Mouse (Mus musculus) neural tube, embryonic 13.5 days (tissue): ENCODE results near the gene Espn. TPM values are rescaled to one million over a fixed set of nuclear protein-coding genes. Genes with fewer than 3 reads are reported as not detected.

Source experiments
- ATAC-seq: fragments of 200-750 bp; cut with Nextera tagmentation; 2 replicates; pipeline ENCODE4 v1.8.0; 2017; ENCODE audit warnings: low read depth, mild to moderate bottlenecking, moderate TSS enrichment, moderate library complexity
- H3K27ac ChIP-seq: fragments of 300-500 bp; sonication (generic); replicated peaks from 2 replicates; pipeline ENCODE4 v1.5.1; 2015; ENCODE audit warnings: moderate library complexity, mild to moderate bottlenecking, inconsistent platforms
- H3K27me3 ChIP-seq: fragments of 300-500 bp; sonication (generic); 2 replicates; pipeline ENCODE4 v1.6.1; 2015; ENCODE audit warnings: mild to moderate bottlenecking, inconsistent platforms
- H3K36me3 ChIP-seq: fragments of 300-500 bp; sonication (generic); 2 replicates; pipeline ENCODE4 v1.6.1; 2015; ENCODE audit warnings: mild to moderate bottlenecking, inconsistent platforms
- H3K4me1 ChIP-seq: fragments of 300-500 bp; sonication (generic); replicated peaks from 2 replicates; pipeline ENCODE4 v1.6.1; 2015; ENCODE audit warnings: inconsistent platforms
- H3K4me2 ChIP-seq: fragments of 300-500 bp; sonication (generic); 2 replicates; pipeline ENCODE4 v1.6.1; 2015; ENCODE audit warnings: inconsistent platforms, mild to moderate bottlenecking, moderate library complexity
- H3K4me3 ChIP-seq: fragments of 300-500 bp; sonication (generic); 2 replicates; pipeline ENCODE4 v1.5.1; 2015; ENCODE audit warnings: mild to moderate bottlenecking, inconsistent platforms
- H3K9ac ChIP-seq: fragments of 300-500 bp; sonication (generic); 2 replicates; pipeline ENCODE4 v1.6.1; 2015; ENCODE audit warnings: moderate library complexity, mild to moderate bottlenecking, inconsistent platforms
- H3K9me3 ChIP-seq: fragments of 300-500 bp; sonication (generic); 2 replicates; pipeline ENCODE4 v1.6.1; 2016; ENCODE audit warnings: inconsistent platforms
- WGBS: fragments of 180-500 bp; shearing (Covaris S2); methylation state at CpG from one replicate; pipeline ENCODE4 v1.1.7; 2015; 5-methylcytosine and 5-hydroxymethylcytosine counted together
- polyA plus RNA-seq: library from polyadenylated mRNA; unstranded; fragments of >200 nt; fragmentation: Nextera tagmentation; extraction: Ambion mirVana; gene quantifications from 2 replicates; pipeline ENCODE4 v1.2.1, GENCODE M21; 2015

The Espn gene
- polyA plus RNA-seq, 1 experiment from 2014 or later, result 0.21 TPM

- ATAC-seq, result no peak
- Histone ChIP-seq H3K9me3 (no peaks in the 10 kb centered on the region), H3K4me3 (no peak overlapping the region), H3K27ac (no peak overlapping the region), H3K36me3 (peaks cover 45% of the 10 kb centered on the region), H3K9ac (no peak overlapping the region), H3K4me1 (peaks cover 32% of the 10 kb centered on the region), H3K4me2 (no peak overlapping the region), H3K27me3 (peaks cover 47% of the 10 kb centered on the region)
- WGBS, result 88% methylated on average over 9 of the region's 9 CpGs
Measured at GRCm38 (mm10) chr4:152112329-152112728, 39.8 kb downstream of the Espn start.

GRCm38 (mm10) chr4:152110689-152111088, 41.5 kb downstream of the Espn start:
- 85% methylated on average over 4 of the region's 4 CpGs for WGBS
- Histone ChIP-seq H3K4me1 (peaks cover 28% of the 10 kb centered on the region), H3K4me2 (no peak overlapping the region), H3K9me3 (no peaks in the 10 kb centered on the region), H3K4me3 (no peak overlapping the region), H3K27me3 (peaks cover 37% of the 10 kb centered on the region), H3K36me3 (peaks cover 50% of the 10 kb centered on the region), H3K27ac (no peak overlapping the region), H3K9ac (no peak overlapping the region)
- no peak for ATAC-seq

GRCm38 (mm10) chr4:152109509-152109908, 42.7 kb downstream of the Espn start:
- 84% methylated on average over 3 of the region's 3 CpGs for WGBS
- ATAC-seq, result no peak
- no peak overlapping the region for H3K9ac ChIP-seq

GRCm38 (mm10) chr4:152108673-152109072, 43.5 kb downstream of the Espn start:
- peaks cover 22% of the 10 kb centered on the region for H3K4me1 ChIP-seq
- H3K36me3 ChIP-seq, result peaks cover 44% of the 10 kb centered on the region
- no peaks in the 10 kb centered on the region for H3K9me3 ChIP-seq
- H3K27ac ChIP-seq, result no peak overlapping the region
- peaks cover 17% of the 10 kb centered on the region for H3K27me3 ChIP-seq
- peak overlapping the region; percentile 68 for H3K4me2 ChIP-seq
- 81% methylated on average over 5 of the region's 5 CpGs for WGBS
- peak overlapping the region; percentile 36; the same call in 1 of the 2 replicates for H3K4me3 ChIP-seq
- 0 out of 2 replicates have a peak, but pooled peaks have one; percentile 6 for ATAC-seq
- H3K9ac ChIP-seq, result peak overlapping the region; percentile 60; the same call in 1 of the 2 replicates

More at GRCm38 (mm10) chr4:152109509-152109908, 42.7 kb downstream of the Espn start:
- Histone ChIP-seq H3K36me3 (peaks cover 44% of the 10 kb centered on the region), H3K4me1 (peaks cover 22% of the 10 kb centered on the region), H3K27me3 (peaks cover 26% of the 10 kb centered on the region), H3K4me3 (no peak overlapping the region), H3K27ac (no peak overlapping the region), H3K4me2 (no peak overlapping the region), H3K9me3 (no peaks in the 10 kb centered on the region)

- H3K27me3 ChIP-seq, result peaks cover 11% of the 10 kb centered on the region
- peak overlapping the region; percentile 68 for H3K4me2 ChIP-seq
- peaks cover 22% of the 10 kb centered on the region for H3K4me1 ChIP-seq
- ATAC-seq, result peak; percentile 96
- peak overlapping the region; percentile 36 for H3K4me3 ChIP-seq
- 5% methylated on average over 30 of the region's 30 CpGs for WGBS
- H3K9ac ChIP-seq, result peak overlapping the region; percentile 60
- peaks cover 44% of the 10 kb centered on the region for H3K36me3 ChIP-seq
- H3K9me3 ChIP-seq, result no peaks in the 10 kb centered on the region
- peak overlapping the region; percentile 46 for H3K27ac ChIP-seq
Measured at GRCm38 (mm10) chr4:152107971-152108509, 44.1 kb downstream of the Espn start.

- ATAC-seq, result peak; percentile 63
- WGBS, result 6% methylated on average over 24 of the region's 24 CpGs
- H3K36me3 ChIP-seq, result peaks cover 44% of the 10 kb centered on the region
Measured at GRCm38 (mm10) chr4:152107493-152107892, 44.7 kb downstream of the Espn start.

GRCm38 (mm10) chr4:152106746-152107145, 45.4 kb downstream of the Espn start:
- Histone ChIP-seq H3K4me3 (0 out of 2 replicates have a peak overlapping the region, but pooled peaks have one; percentile 36), H3K36me3 (peaks cover 44% of the 10 kb centered on the region), H3K27ac (no peak overlapping the region), H3K4me2 (no peak overlapping the region), H3K4me1 (peaks cover 22% of the 10 kb centered on the region), H3K27me3 (peaks cover 10% of the 10 kb centered on the region), H3K9ac (no peak overlapping the region), H3K9me3 (no peaks in the 10 kb centered on the region)
- ATAC-seq, result no peak
- 58% methylated on average over 9 of the region's 9 CpGs for WGBS

More at GRCm38 (mm10) chr4:152107493-152107892, 44.7 kb downstream of the Espn start:
- Histone ChIP-seq H3K9me3 (no peaks in the 10 kb centered on the region), H3K9ac (peak overlapping the region; percentile 60), H3K4me3 (peak overlapping the region; percentile 36), H3K27me3 (peaks cover 10% of the 10 kb centered on the region), H3K4me2 (peak overlapping the region; percentile 68), H3K4me1 (peaks cover 22% of the 10 kb centered on the region), H3K27ac (peak overlapping the region; percentile 46)

GRCm38 (mm10) chr4:152103025-152103424, 49.1 kb downstream of the Espn start:
- Histone ChIP-seq H3K36me3 (peaks cover 30% of the 10 kb centered on the region; the same call in 1 of the 2 replicates), H3K27ac (no peak overlapping the region), H3K27me3 (peaks cover 7% of the 10 kb centered on the region), H3K9me3 (no peaks in the 10 kb centered on the region), H3K4me3 (no peak overlapping the region), H3K4me1 (peaks cover 14% of the 10 kb centered on the region), H3K4me2 (no peak overlapping the region), H3K9ac (no peak overlapping the region)
- 39% methylated on average over 7 of the region's 7 CpGs for WGBS
- ATAC-seq, result no peak

- Histone ChIP-seq H3K9ac (no peak overlapping the region), H3K4me3 (no peak overlapping the region), H3K9me3 (no peaks in the 10 kb centered on the region), H3K4me2 (no peak overlapping the region), H3K4me1 (0 out of 2 replicates have a peak, but pooled peaks cover 13% of the 10 kb centered on the region), H3K27ac (no peak overlapping the region), H3K36me3 (peaks cover 28% of the 10 kb centered on the region; the same call in 1 of the 2 replicates), H3K27me3 (peaks cover 3% of the 10 kb centered on the region)
- ATAC-seq, result no peak
- 94% methylated on average over 16 of the region's 16 CpGs for WGBS
Measured at GRCm38 (mm10) chr4:152101921-152102320, 50.2 kb downstream of the Espn start.

- Histone ChIP-seq H3K4me3 (no peak overlapping the region), H3K9me3 (no peaks in the 10 kb centered on the region), H3K4me2 (no peak overlapping the region), H3K27me3 (no peaks in the 10 kb centered on the region), H3K27ac (no peak overlapping the region), H3K36me3 (0 out of 2 replicates have a peak, but pooled peaks cover 26% of the 10 kb centered on the region), H3K9ac (no peak overlapping the region), H3K4me1 (0 out of 2 replicates have a peak, but pooled peaks cover 20% of the 10 kb centered on the region)
- no peak for ATAC-seq
- 77% methylated on average over 7 of the region's 7 CpGs for WGBS
Measured at GRCm38 (mm10) chr4:152101081-152101653, 51.0 kb downstream of the Espn start.

GRCm38 (mm10) chr4:152100541-152100940, 51.6 kb downstream of the Espn start:
- Histone ChIP-seq H3K4me2 (no peak overlapping the region), H3K36me3 (0 out of 2 replicates have a peak, but pooled peaks cover 26% of the 10 kb centered on the region), H3K9ac (no peak overlapping the region), H3K27me3 (no peaks in the 10 kb centered on the region), H3K9me3 (no peaks in the 10 kb centered on the region), H3K4me3 (no peak overlapping the region), H3K4me1 (0 out of 2 replicates have a peak, but pooled peaks cover 23% of the 10 kb centered on the region), H3K27ac (no peak overlapping the region)
- no peak for ATAC-seq
- 81% methylated on average over 11 of the region's 11 CpGs for WGBS
